Mouse (Mus musculus) hindbrain, embryonic 12.5 days (tissue): ENCODE measurements around the gene Pacsin2. TPM values are rescaled to one million over a fixed set of nuclear protein-coding genes. Genes with fewer than 3 reads are reported as not detected.

Experiments used
- ATAC-seq: fragments of 200-750 bp; cut with Nextera tagmentation; 2 replicates; pipeline ENCODE4 v1.8.0; 2017; ENCODE audit warnings: moderate TSS enrichment; ENCODE audit not compliant: low FRiP score
- H3K27ac ChIP-seq: fragments of 300-500 bp; sonication (generic); 2 replicates; pipeline ENCODE4 v1.5.1; 2016; ENCODE audit warnings: mild to moderate bottlenecking
- H3K27me3 ChIP-seq: fragments of 300-500 bp; sonication (generic); 2 replicates; pipeline ENCODE4 v1.6.1; 2016; ENCODE audit warnings: mild to moderate bottlenecking
- H3K36me3 ChIP-seq: fragments of 300-500 bp; sonication (generic); 2 replicates; pipeline ENCODE4 v1.6.1; 2016; ENCODE audit warnings: mild to moderate bottlenecking
- H3K4me1 ChIP-seq: fragments of 300-500 bp; sonication (generic); 2 replicates; pipeline ENCODE4 v1.6.1; 2016
- H3K4me2 ChIP-seq: fragments of 300-500 bp; sonication (generic); replicated peaks from 2 replicates; pipeline ENCODE4 v1.6.1; 2016; ENCODE audit warnings: mild to moderate bottlenecking
- H3K4me3 ChIP-seq: fragments of 300-500 bp; sonication (generic); 2 replicates; pipeline ENCODE4 v1.5.1; 2016; ENCODE audit warnings: mild to moderate bottlenecking
- H3K9ac ChIP-seq: fragments of 300-500 bp; sonication (generic); 2 replicates; pipeline ENCODE4 v1.6.1; 2016; ENCODE audit warnings: mild to moderate bottlenecking, moderate library complexity
- H3K9me3 ChIP-seq: fragments of 300-500 bp; sonication (generic); replicated peaks from 2 replicates; pipeline ENCODE4 v1.6.1; 2016; ENCODE audit warnings: mild to moderate bottlenecking
- WGBS: fragments of 180-500 bp; shearing (Covaris S2); methylation state at CpG from one replicate; pipeline ENCODE4 v1.1.7; 2016; 5-methylcytosine and 5-hydroxymethylcytosine counted together
- polyA plus RNA-seq: library from polyadenylated mRNA; unstranded; fragments of >200 nt; fragmentation: Nextera tagmentation; extraction: Ambion mirVana; gene quantifications from 2 replicates; pipeline ENCODE4 v1.2.1, GENCODE M21; 2016

Pacsin2 gene
- polyA plus RNA-seq, 1 experiment from 2014 or later, result 46.9 TPM

- under 1% methylated on average over 58 of the region's 60 CpGs for WGBS
- Histone ChIP-seq H3K4me3 (peak within 1 kb of the TSS; percentile 73), H3K4me1 (peaks cover 11% of the 10 kb centered on the region), H3K4me2 (peak within 1 kb of the TSS; percentile 69), H3K27ac (peak within 1 kb of the TSS; percentile 61; the same call in 1 of the 2 replicates), H3K9me3 (no peaks in the 10 kb centered on the region), H3K36me3 (no peaks in the 10 kb centered on the region), H3K27me3 (no peaks in the 10 kb centered on the region), H3K9ac (peak within 1 kb of the TSS; percentile 77)
- peak; percentile 92 for ATAC-seq
These were observed 114.3 kb downstream of the Pacsin2 start, which contains the start of gene Arfgap3 for GRCm38 (mm10) chr15:83349954-83350711. TSS of gene Arfgap3 (minus strand) at chr15:83350247.

- peak; percentile 51 for ATAC-seq
- H3K27ac ChIP-seq, result no peak overlapping the region
- no peaks in the 10 kb centered on the region for H3K9me3 ChIP-seq
- H3K4me1 ChIP-seq, result peaks cover 12% of the 10 kb centered on the region
- H3K4me3 ChIP-seq, result peak overlapping the region; percentile 73
- peak overlapping the region; percentile 77 for H3K9ac ChIP-seq
- H3K36me3 ChIP-seq, result no peaks in the 10 kb centered on the region
- 21% methylated on average over 8 of the region's 8 CpGs for WGBS
- H3K27me3 ChIP-seq, result no peaks in the 10 kb centered on the region
- H3K4me2 ChIP-seq, result peak overlapping the region; percentile 69
These were observed 115.0 kb downstream of the Pacsin2 start for GRCm38 (mm10) chr15:83349225-83349953.

GRCm38 (mm10) chr15:83348747-83349146 lies 115.7 kb downstream of the Pacsin2 start:
- ATAC-seq, result no peak
- Histone ChIP-seq H3K9me3 (no peaks in the 10 kb centered on the region), H3K27ac (no peak overlapping the region), H3K27me3 (no peaks in the 10 kb centered on the region), H3K4me1 (peaks cover 17% of the 10 kb centered on the region), H3K4me3 (peak overlapping the region; percentile 73; the same call in 1 of the 2 replicates), H3K36me3 (no peaks in the 10 kb centered on the region), H3K4me2 (peak overlapping the region; percentile 69), H3K9ac (peak overlapping the region; percentile 77; the same call in 1 of the 2 replicates)
- WGBS, result 85% methylated on average over 4 of the region's 4 CpGs

- Histone ChIP-seq H3K36me3 (peaks cover 14% of the 10 kb centered on the region; the same call in 1 of the 2 replicates), H3K9ac (no peak overlapping the region), H3K4me3 (no peak overlapping the region), H3K4me1 (peaks cover 17% of the 10 kb centered on the region), H3K27me3 (no peaks in the 10 kb centered on the region), H3K9me3 (no peaks in the 10 kb centered on the region), H3K4me2 (no peak overlapping the region), H3K27ac (no peak overlapping the region)
- no peak for ATAC-seq
- 85% methylated on average over 15 of the region's 15 CpGs for WGBS
These were observed 118.4 kb downstream of the Pacsin2 start for GRCm38 (mm10) chr15:83345898-83346529.

DNA sequence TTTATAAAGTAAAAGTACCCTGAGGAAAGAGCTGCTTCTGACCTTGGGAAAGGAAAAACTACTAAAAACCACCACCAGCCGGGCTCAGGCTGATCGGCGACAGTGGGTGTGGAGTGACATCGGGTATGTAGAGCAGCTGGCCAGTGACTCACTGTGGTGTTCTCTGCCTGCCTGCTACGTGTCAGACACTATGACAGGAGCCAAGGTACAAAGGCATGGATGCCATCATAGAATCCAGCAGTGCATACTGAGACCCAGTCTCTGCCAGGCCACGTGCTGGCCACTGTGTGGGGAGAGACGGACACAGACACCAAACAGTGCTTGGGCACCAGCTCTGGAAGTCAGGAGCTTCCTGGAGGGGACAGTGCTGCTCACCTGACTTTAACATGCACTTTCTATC lies 119.5 kb downstream of the Pacsin2 start:
- Histone ChIP-seq H3K27me3 (no peaks in the 10 kb centered on the region), H3K27ac (no peak overlapping the region), H3K4me1 (peaks cover 17% of the 10 kb centered on the region), H3K4me3 (no peak overlapping the region), H3K9ac (no peak overlapping the region), H3K4me2 (no peak overlapping the region), H3K9me3 (no peaks in the 10 kb centered on the region), H3K36me3 (peaks cover 23% of the 10 kb centered on the region; the same call in 1 of the 2 replicates)
- no peak for ATAC-seq
- WGBS, result 68% methylated on average over 7 of the region's 7 CpGs

GRCm38 (mm10) chr15:83344157-83344556 lies 120.2 kb downstream of the Pacsin2 start:
- Histone ChIP-seq H3K4me2 (no peak overlapping the region), H3K9me3 (no peaks in the 10 kb centered on the region), H3K9ac (no peak overlapping the region), H3K4me1 (peaks cover 13% of the 10 kb centered on the region), H3K4me3 (no peak overlapping the region), H3K36me3 (peaks cover 23% of the 10 kb centered on the region; the same call in 1 of the 2 replicates), H3K27ac (no peak overlapping the region), H3K27me3 (no peaks in the 10 kb centered on the region)
- ATAC-seq, result no peak
- WGBS, result 27% methylated on average over 7 of the region's 7 CpGs

GRCm38 (mm10) chr15:83338908-83339307 lies 125.5 kb downstream of the Pacsin2 start:
- peaks cover 46% of the 10 kb centered on the region for H3K36me3 ChIP-seq
- no peak for ATAC-seq
- WGBS, result 90% methylated on average over 6 of the region's 6 CpGs

GRCm38 (mm10) chr15:83337903-83338870 lies 126.2 kb downstream of the Pacsin2 start:
- Histone ChIP-seq H3K4me3 (no peak overlapping the region), H3K9me3 (no peaks in the 10 kb centered on the region), H3K36me3 (peaks cover 52% of the 10 kb centered on the region), H3K27ac (no peak overlapping the region), H3K27me3 (no peaks in the 10 kb centered on the region), H3K4me2 (no peak overlapping the region), H3K4me1 (no peaks in the 10 kb centered on the region), H3K9ac (no peak overlapping the region)
- WGBS, result 84% methylated on average over 8 of the region's 8 CpGs
- no peak for ATAC-seq

More at GRCm38 (mm10) chr15:83338908-83339307, 125.5 kb downstream of the Pacsin2 start:
- H3K9ac ChIP-seq, result no peak overlapping the region
- no peak overlapping the region for H3K27ac ChIP-seq
- H3K4me2 ChIP-seq, result no peak overlapping the region
- H3K4me3 ChIP-seq, result no peak overlapping the region
- no peaks in the 10 kb centered on the region for H3K9me3 ChIP-seq
- no peaks in the 10 kb centered on the region for H3K27me3 ChIP-seq
- H3K4me1 ChIP-seq, result 0 out of 2 replicates have a peak, but pooled peaks cover under 1% of the 10 kb centered on the region

DNA sequence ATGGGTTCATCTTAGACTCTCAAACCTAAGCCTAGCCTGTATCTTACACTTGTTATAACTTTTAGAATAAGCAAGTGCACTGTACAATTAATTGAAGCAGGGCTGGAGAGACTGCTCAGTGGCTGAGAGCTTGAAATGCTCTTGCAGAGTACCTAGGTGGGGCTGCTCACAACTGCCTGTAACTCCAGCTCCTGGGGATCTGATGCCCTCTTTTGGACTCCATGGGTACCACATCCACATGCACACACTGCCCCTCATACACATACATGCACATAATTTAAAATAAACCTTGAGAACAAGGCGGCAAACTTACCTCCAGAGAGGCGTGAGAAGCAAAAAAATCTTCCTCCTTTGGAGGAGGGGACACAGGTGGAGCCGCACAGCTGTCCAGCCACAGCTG lies 132.0 kb downstream of the Pacsin2 start:
- Histone ChIP-seq H3K9ac (no peak overlapping the region), H3K27ac (no peak overlapping the region), H3K9me3 (no peaks in the 10 kb centered on the region), H3K4me2 (no peak overlapping the region), H3K27me3 (no peaks in the 10 kb centered on the region), H3K4me1 (no peaks in the 10 kb centered on the region), H3K36me3 (peaks cover 67% of the 10 kb centered on the region), H3K4me3 (no peak overlapping the region)
- 75% methylated on average over 3 of the region's 3 CpGs for WGBS
- no peak for ATAC-seq

GRCm38 (mm10) chr15:83328952-83329351 lies 135.5 kb downstream of the Pacsin2 start:
- no peaks in the 10 kb centered on the region for H3K27me3 ChIP-seq
- 88% methylated on average over 5 of the region's 5 CpGs for WGBS
- ATAC-seq, result no peak
- H3K9me3 ChIP-seq, result no peaks in the 10 kb centered on the region
- H3K36me3 ChIP-seq, result peaks cover 65% of the 10 kb centered on the region
- H3K4me1 ChIP-seq, result no peaks in the 10 kb centered on the region
- no peak overlapping the region for H3K9ac ChIP-seq
- no peak overlapping the region for H3K4me3 ChIP-seq
- H3K4me2 ChIP-seq, result no peak overlapping the region
- no peak overlapping the region for H3K27ac ChIP-seq
